Mouse (Mus musculus) hindbrain, embryonic 11.5 days (tissue): ENCODE results near the gene Phkb. TPM values are rescaled to one million over a fixed set of nuclear protein-coding genes. Genes with fewer than 3 reads are reported as not detected.

ENCODE experiments used
- ATAC-seq: fragments of 200-750 bp; cut with Nextera tagmentation; 2 replicates; pipeline ENCODE4 v1.8.0; 2017; ENCODE audit warnings: mild to moderate bottlenecking, moderate TSS enrichment, moderate library complexity; ENCODE audit not compliant: low FRiP score
- DNase-seq: peaks from one replicate; pipeline ENCODE4 v3.0.0-alpha.2; 2015; ENCODE audit warnings: low spot score
- H3K27ac ChIP-seq: fragments of 300-500 bp; sonication (generic); 2 replicates; pipeline ENCODE4 v1.5.1; 2014; ENCODE audit warnings: mild to moderate bottlenecking, low read depth, low read length
- H3K27me3 ChIP-seq: fragments of 300-500 bp; sonication (generic); 2 replicates; pipeline ENCODE4 v1.6.1; 2014; ENCODE audit warnings: mild to moderate bottlenecking, low read length, moderate library complexity, mixed read lengths; ENCODE audit not compliant: control insufficient read depth, insufficient read depth
- H3K36me3 ChIP-seq: fragments of 300-500 bp; sonication (generic); 2 replicates; pipeline ENCODE4 v1.6.1; 2014; ENCODE audit warnings: mild to moderate bottlenecking, low read length, moderate library complexity, mixed read lengths; ENCODE audit not compliant: control insufficient read depth, insufficient read depth
- H3K4me1 ChIP-seq: fragments of 300-500 bp; sonication (generic); replicated peaks from 2 replicates; pipeline ENCODE4 v1.6.1; 2014; ENCODE audit warnings: low read length, mixed read lengths; ENCODE audit not compliant: control insufficient read depth, insufficient read depth
- H3K4me2 ChIP-seq: fragments of 300-500 bp; sonication (generic); replicated peaks from 2 replicates; pipeline ENCODE4 v1.6.1; 2014; ENCODE audit warnings: mild to moderate bottlenecking, low read depth, low read length
- H3K4me3 ChIP-seq: fragments of 300-500 bp; sonication (generic); 2 replicates; pipeline ENCODE4 v1.5.1; 2014; ENCODE audit warnings: low read depth, low read length
- H3K9ac ChIP-seq: fragments of 300-500 bp; sonication (generic); 2 replicates; pipeline ENCODE4 v1.6.1; 2014; ENCODE audit warnings: low read depth, low read length
- H3K9me3 ChIP-seq: fragments of 300-500 bp; sonication (generic); 2 replicates; pipeline ENCODE4 v1.6.1; 2016; ENCODE audit warnings: low read length; ENCODE audit not compliant: control insufficient read depth
- WGBS: fragments of 180-500 bp; shearing (Covaris S2); extraction: QIAGEN DNeasy Blood & Tissue Kit; methylation state at CpG from one replicate; pipeline ENCODE4 v1.1.7; 2014; 5-methylcytosine and 5-hydroxymethylcytosine counted together
- polyA plus RNA-seq: library from polyadenylated mRNA; unstranded; fragments of >200 nt; fragmentation: Nextera tagmentation; extraction: Ambion mirVana; gene quantifications from 2 replicates; pipeline ENCODE4 v1.2.1, GENCODE M21; 2014

Gene Phkb
- polyA plus RNA-seq, 1 experiment from 2014 or later: 54.3 TPM

DNA sequence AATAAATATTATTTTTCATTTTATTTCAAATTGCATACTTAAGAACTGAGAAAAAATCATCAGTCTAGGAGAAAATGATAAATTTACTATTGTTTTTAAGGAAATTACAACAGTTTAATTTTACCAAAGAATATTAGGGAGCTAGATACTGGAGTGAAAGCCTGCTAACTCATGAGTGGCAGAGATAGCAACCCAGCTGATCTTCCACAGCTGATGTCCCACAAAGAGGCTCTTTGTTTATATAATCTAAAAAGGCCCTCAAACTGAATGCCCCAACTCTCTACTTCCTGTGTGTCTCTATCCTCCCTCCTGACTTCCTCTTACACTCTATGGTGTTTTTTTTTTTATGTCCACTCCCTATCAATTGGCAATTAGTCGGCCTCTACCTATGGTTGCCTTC lies 152.2 kb downstream of the Phkb start:
- H3K27ac ChIP-seq: no peak overlapping the region
- H3K4me2 ChIP-seq: no peak overlapping the region
- no peaks in the 10 kb centered on the region for H3K4me1 ChIP-seq
- ATAC-seq (no peak), DNase-seq (no peak)
- no peaks in the 10 kb centered on the region for H3K36me3 ChIP-seq
- no peaks in the 10 kb centered on the region for H3K27me3 ChIP-seq
- 97% methylated on average over 1 of the region's 1 CpGs for WGBS
- no peaks in the 10 kb centered on the region for H3K9me3 ChIP-seq
- H3K9ac ChIP-seq: no peak overlapping the region
- H3K4me3 ChIP-seq: no peak overlapping the region

DNA sequence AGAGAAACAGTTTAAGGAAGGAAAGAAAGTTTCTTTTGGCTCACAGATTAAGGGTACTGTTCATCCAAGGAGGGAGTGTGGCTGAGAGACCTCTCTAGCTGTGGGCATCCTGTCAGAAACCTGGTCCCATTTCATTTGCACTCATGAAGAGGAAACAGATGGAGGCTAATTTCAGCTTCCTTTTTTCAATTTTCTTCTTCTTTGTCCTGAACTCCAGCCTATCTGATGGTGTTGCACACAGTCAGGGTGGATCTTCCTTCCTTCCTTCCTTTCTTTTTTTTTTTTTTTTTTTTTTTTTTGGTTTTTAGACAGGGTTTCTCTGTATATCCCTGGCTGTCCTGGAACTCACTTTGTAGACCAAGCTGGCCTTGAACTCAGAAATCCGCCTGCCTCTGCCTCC lies 152.9 kb downstream of the Phkb start:
- Histone ChIP-seq H3K36me3 (no peaks in the 10 kb centered on the region), H3K4me1 (no peaks in the 10 kb centered on the region), H3K9ac (no peak overlapping the region), H3K27ac (no peak overlapping the region), H3K4me2 (no peak overlapping the region), H3K27me3 (no peaks in the 10 kb centered on the region), H3K9me3 (no peaks in the 10 kb centered on the region), H3K4me3 (no peak overlapping the region)
- 95% methylated on average over 1 of the region's 1 CpGs for WGBS
- ATAC-seq: no peak
- no peak for DNase-seq

DNA sequence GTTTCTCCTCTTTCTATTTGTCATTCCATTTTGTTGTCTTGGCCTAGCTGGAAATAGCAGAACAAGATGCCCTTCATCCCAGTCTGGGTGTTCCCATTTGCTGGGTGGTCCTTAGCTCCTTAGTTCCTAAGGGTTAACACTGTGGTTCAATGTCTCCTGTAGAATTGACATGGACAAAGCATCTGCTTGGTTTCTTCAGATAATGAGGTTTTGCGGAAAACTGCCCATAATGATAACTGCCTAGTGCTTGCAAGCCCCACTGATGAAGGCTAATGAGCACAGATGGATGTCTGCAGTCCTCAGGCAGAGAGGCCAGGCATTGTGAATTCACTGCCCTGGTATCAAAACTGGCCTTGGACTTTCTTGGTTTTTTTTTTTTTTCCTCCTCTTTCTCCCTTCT lies 155.2 kb downstream of the Phkb start:
- ATAC-seq: no peak
- Histone ChIP-seq H3K27ac (no peak overlapping the region), H3K9ac (no peak overlapping the region), H3K36me3 (no peaks in the 10 kb centered on the region), H3K4me1 (no peaks in the 10 kb centered on the region), H3K9me3 (no peaks in the 10 kb centered on the region), H3K4me2 (no peak overlapping the region), H3K27me3 (no peaks in the 10 kb centered on the region), H3K4me3 (no peak overlapping the region)
- no peak for DNase-seq
- WGBS: 73% methylated on average over 1 of the region's 1 CpGs

DNA sequence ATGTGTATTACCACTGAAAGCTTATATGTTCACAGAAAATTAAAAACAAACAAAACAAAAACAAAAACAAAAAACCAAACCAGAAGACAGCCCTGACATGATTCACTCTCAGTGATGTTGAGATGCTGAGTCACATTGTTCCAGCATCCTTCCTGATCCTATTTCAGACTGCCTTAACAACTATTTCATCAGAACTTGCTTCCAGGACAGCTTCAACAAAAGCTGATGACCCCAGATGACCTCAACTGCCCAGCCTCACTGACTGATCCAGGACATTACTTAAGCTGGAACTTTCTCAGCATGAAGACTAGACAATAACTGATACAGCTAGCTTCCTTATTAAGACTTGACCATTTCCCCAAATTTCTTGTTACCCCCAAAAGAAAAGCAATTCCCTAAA lies 165.7 kb downstream of the Phkb start:
- Histone ChIP-seq H3K27ac (no peak overlapping the region), H3K27me3 (no peaks in the 10 kb centered on the region), H3K9me3 (no peaks in the 10 kb centered on the region), H3K4me2 (no peak overlapping the region), H3K4me1 (no peaks in the 10 kb centered on the region), H3K9ac (no peak overlapping the region), H3K36me3 (no peaks in the 10 kb centered on the region), H3K4me3 (no peak overlapping the region)
- ATAC-seq (no peak), DNase-seq (no peak)

DNA sequence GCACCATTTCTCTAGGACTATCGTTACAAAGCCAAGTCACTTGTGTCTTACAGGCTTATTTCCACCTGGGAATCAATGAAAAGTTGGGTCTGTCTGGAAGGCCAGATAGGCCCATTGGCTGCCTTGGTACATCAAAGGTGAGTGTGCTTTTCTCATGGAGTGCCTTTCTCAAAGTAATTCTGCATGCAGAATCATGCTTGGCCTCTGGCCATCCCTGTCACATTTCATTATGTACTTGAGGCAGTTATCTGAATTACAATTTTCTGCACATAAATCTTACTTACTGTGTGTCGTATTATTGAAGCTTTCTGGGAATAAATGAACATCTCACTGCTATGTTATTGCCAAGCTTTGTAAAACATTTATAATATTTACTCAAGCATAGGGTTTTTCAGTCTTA lies 176.0 kb downstream of the Phkb start:
- Histone ChIP-seq H3K4me2 (no peak overlapping the region), H3K9me3 (no peaks in the 10 kb centered on the region), H3K27ac (no peak overlapping the region), H3K27me3 (no peaks in the 10 kb centered on the region), H3K4me3 (no peak overlapping the region), H3K36me3 (no peaks in the 10 kb centered on the region), H3K9ac (no peak overlapping the region), H3K4me1 (no peaks in the 10 kb centered on the region)
- DNase-seq (no peak), ATAC-seq (no peak)
- WGBS: 87% methylated on average over 2 of the region's 2 CpGs

DNA sequence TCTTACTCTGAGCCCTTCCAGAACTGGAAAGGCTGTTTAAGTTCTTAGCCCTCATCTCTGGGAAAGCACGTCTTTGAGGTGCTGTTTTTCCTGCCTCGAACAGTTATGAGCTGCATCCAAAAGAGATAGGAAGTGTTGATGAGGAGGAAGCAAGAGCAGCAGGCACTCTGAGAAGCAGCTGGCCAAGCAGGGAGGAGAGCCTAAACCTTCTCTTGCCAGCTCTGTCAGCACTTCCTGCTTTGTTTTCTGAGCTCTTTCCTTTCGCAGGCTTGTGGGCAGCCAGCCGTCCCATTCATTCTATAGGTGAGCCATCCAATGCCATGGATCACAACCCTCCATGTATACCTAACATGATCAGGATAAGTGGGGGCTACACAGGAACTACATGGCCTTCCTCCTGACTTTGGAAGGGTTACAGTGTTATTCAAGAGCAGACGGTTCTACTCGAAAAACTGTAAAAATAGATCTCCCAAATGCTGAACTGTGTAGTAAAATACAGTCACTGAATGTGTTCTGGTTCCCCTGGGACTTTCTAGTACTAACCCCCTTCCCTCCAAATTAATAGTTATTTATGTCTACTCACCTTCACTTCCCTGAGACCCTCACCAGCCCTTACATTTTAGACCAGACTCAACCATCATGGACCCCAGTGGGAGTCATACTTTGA lies 188.0 kb downstream of the Phkb start:
- Histone ChIP-seq H3K4me3 (no peak overlapping the region), H3K36me3 (no peaks in the 10 kb centered on the region), H3K9ac (no peak overlapping the region), H3K9me3 (no peaks in the 10 kb centered on the region), H3K4me2 (no peak overlapping the region), H3K4me1 (no peaks in the 10 kb centered on the region), H3K27me3 (no peaks in the 10 kb centered on the region), H3K27ac (no peak overlapping the region)
- WGBS: 89% methylated on average over 6 of the region's 6 CpGs
- no peak for DNase-seq
- ATAC-seq: no peak

DNA sequence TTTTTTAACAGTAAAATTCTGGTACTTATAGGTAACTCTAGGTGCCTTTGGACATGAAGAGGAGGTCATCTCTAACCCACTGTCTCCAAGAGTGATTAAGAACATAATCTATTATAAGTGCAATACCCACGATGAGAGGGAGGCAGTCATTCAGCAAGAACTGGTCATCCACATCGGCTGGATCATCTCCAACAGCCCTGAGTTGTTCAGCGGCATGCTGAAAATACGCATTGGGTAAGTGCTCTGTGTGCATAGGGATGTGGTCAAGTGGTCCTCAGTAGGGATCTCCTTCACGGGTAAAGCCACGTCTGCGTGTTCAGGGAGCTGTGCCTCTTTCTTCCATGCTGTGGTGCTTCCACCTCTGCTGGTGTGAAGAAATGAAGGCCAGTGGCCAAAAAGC lies 188.7 kb downstream of the Phkb start:
- Histone ChIP-seq H3K36me3 (no peaks in the 10 kb centered on the region), H3K4me3 (no peak overlapping the region), H3K9me3 (no peaks in the 10 kb centered on the region), H3K27ac (no peak overlapping the region), H3K27me3 (no peaks in the 10 kb centered on the region), H3K4me1 (no peaks in the 10 kb centered on the region), H3K4me2 (no peak overlapping the region), H3K9ac (no peak overlapping the region)
- no peak for DNase-seq
- WGBS: 91% methylated on average over 7 of the region's 7 CpGs
- no peak for ATAC-seq

DNA sequence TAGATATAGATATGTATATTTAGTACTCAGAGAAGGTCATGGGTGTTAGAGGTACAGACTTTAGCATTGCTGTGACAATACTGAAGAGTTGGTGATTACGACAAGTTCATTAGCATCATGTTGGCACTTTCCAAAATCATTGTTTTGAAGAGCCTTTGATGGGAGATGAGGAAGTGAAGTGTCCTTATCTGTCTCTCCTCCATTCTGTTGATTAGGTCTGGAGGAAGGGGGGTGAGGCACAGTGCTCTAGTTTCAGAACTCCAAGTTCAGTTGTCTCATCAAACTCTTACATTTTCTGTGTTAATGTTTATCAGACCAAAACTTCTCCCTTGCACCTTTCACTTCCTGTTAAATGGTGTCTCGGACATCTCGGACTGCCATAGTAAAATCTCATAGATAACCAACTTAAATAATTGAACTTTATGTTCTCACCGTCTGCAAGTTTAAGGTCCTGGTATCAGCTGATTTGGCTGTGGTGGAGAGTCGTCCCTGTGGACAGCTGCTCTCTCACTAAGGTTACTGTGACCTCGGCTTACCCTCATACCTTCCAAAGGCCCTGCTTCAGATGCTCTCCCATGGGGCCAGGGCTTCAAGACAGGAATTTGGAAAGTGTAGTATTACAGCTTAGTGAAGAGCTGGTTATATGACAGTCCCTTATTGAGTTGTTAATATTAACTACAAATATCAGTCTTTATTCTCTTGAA lies 194.1 kb downstream of the Phkb start:
- WGBS: 83% methylated on average over 6 of the region's 6 CpGs
- ATAC-seq (no peak), DNase-seq (no peak)
- Histone ChIP-seq H3K36me3 (no peaks in the 10 kb centered on the region), H3K4me2 (no peak overlapping the region), H3K4me3 (no peak overlapping the region), H3K9me3 (no peaks in the 10 kb centered on the region), H3K9ac (no peak overlapping the region), H3K27me3 (no peaks in the 10 kb centered on the region), H3K4me1 (no peaks in the 10 kb centered on the region), H3K27ac (no peak overlapping the region)

DNA sequence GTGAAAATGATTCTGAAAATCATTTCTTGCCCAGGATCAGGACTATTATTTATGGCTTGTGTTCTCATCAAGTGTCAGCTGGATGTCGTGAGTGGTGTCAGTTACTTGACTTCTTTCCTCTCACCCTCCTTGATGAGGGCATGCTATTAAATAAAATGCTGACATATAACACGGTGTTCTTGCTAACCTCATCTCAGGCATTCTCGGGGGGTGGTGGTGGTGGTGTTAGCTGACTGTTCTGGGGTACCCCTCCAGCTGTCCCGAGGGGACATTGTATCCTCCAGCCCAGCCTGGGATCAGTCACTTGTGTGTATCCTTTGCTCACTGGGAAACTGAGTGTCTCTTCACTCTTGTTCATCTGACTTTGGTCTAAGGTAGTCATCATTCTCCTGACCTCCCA lies 194.6 kb downstream of the Phkb start:
- H3K9me3 ChIP-seq: no peaks in the 10 kb centered on the region
- no peak for ATAC-seq
- no peak for DNase-seq
- no peak overlapping the region for H3K4me3 ChIP-seq
- 84% methylated on average over 4 of the region's 4 CpGs for WGBS
- H3K36me3 ChIP-seq: no peaks in the 10 kb centered on the region
- H3K9ac ChIP-seq: no peak overlapping the region
- no peak overlapping the region for H3K27ac ChIP-seq
- H3K4me1 ChIP-seq: no peaks in the 10 kb centered on the region
- no peak overlapping the region for H3K4me2 ChIP-seq
- no peaks in the 10 kb centered on the region for H3K27me3 ChIP-seq
